Comparison of ENCODE assay signal across 24 mouse cellular contexts in the genomic region with DNA sequence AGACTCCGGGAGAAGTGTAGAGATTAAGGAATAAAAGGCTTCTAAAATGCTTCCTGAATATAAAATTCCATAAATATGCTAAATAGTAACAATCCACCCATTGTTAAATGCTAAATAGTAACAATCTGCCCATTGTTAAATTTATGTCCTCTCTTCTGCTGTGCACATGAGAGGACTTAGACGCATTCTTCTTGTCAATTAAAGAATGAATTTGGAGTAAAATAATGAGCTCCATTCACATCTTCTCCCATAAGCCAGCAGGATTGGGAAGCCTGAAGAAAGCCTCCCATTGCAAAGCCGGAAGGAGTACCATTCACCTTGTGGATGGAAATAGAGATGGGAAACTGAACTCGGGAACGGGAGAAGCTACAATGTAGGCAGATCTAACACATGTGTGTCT. TPM values are rescaled to one million over a fixed set of nuclear protein-coding genes. Genes with fewer than 3 reads are reported as not detected.
A peak's percentile ranks its signal among the peaks of the same experiment; 100 is the strongest.
DNase-seq lines count a peak whose midpoint lies in the region; ATAC-seq and TF ChIP-seq lines count a peak whose summit lies in the region.
"Had no signal": no experiment of that assay in that cellular context is flagged by ENCODE, and none has a peak within 500 bp of the region (broad histone marks: within the 10 kb centered on the region; RNA-seq: fewer than 3 reads in every experiment).

No protein-coding gene starts in this region.

- no peaks in the 10 kb centered on the region for H3K27me3 ChIP-seq in forebrain, embryonic 13.5 days
- H3K27me3 ChIP-seq in forebrain, embryonic 15.5 days: no peaks in the 10 kb centered on the region
- no peaks in the 10 kb centered on the region for H3K27me3 ChIP-seq in forebrain, embryonic 16.5 days (replicated peaks; ENCODE audit: control insufficient read depth, insufficient read depth, low read length)
- no peaks in the 10 kb centered on the region for H3K27me3 ChIP-seq in forebrain, embryonic 12.5 days
- H3K27me3 ChIP-seq: embryonic facial prominence, embryonic 13.5 days; embryonic facial prominence, embryonic 15.5 days; Patski had no signal

- H3K9me3 ChIP-seq in forebrain, embryonic 13.5 days (replicated peaks): no peaks in the 10 kb centered on the region
- H3K9me3 ChIP-seq in forebrain, embryonic 15.5 days: no peaks in the 10 kb centered on the region
- H3K9me3 ChIP-seq in forebrain, embryonic 16.5 days (ENCODE audit: control insufficient read depth, low read length): no peaks in the 10 kb centered on the region
- H3K9me3 ChIP-seq in forebrain, embryonic 12.5 days: no peaks in the 10 kb centered on the region
- H3K9me3 ChIP-seq: embryonic facial prominence, embryonic 13.5 days; embryonic facial prominence, embryonic 15.5 days had no signal

- no peak overlapping the region for H3K4me2 ChIP-seq in forebrain, embryonic 13.5 days
- H3K4me2 ChIP-seq in forebrain, embryonic 15.5 days (replicated peaks): no peak overlapping the region
- H3K4me2 ChIP-seq in forebrain, embryonic 16.5 days (ENCODE audit: low read length): no peak overlapping the region
- no peak overlapping the region for H3K4me2 ChIP-seq in forebrain, embryonic 12.5 days
- H3K4me2 ChIP-seq: embryonic facial prominence, embryonic 13.5 days; embryonic facial prominence, embryonic 15.5 days had no signal

- DNase-seq in retina, postnatal 1 day: peak; percentile 57
- DNase-seq in retina, embryonic 14.5 days (ENCODE audit: low spot score): no peak
- DNase-seq in brain, embryonic 14.5 days (ENCODE audit: low read depth): peak; percentile 32
- no peak for DNase-seq in kidney, adult 18-20 months
- DNase-seq: adrenal gland, adult 8-10 months; adrenal gland, postnatal 14 days; adrenal gland, postnatal 36 days; cerebellum, adult 11 months; cerebellum, adult 18-20 months; cerebellum, adult 8-10 months; cerebellum, adult 9-11 months; cerebellum, postnatal 14 days; cerebellum, postnatal 36 days; embryo, embryonic 11 days; gastrocnemius, adult 2 months had no signal

- WGBS in forebrain, embryonic 13.5 days: 43% methylated on average over 5 of the region's 5 CpGs
- WGBS in forebrain, embryonic 15.5 days: 28% methylated on average over 5 of the region's 5 CpGs
- 38% methylated on average over 5 of the region's 5 CpGs for whole genome bisulfite sequencing in forebrain, embryonic 16.5 days
- 48% methylated on average over 5 of the region's 5 CpGs for WGBS in forebrain, embryonic 12.5 days

- no peaks in the 10 kb centered on the region for H3K4me1 ChIP-seq in forebrain, embryonic 13.5 days
- H3K4me1 ChIP-seq in forebrain, embryonic 15.5 days: no peaks in the 10 kb centered on the region
- H3K4me1 ChIP-seq in forebrain, embryonic 16.5 days (replicated peaks; ENCODE audit: control insufficient read depth, insufficient read depth, low read length): no peaks in the 10 kb centered on the region
- peaks cover 4% of the 10 kb centered on the region; the same call in 1 of the 2 replicates for H3K4me1 ChIP-seq in forebrain, embryonic 12.5 days
- H3K4me1 ChIP-seq: embryonic facial prominence, embryonic 13.5 days; embryonic facial prominence, embryonic 15.5 days had no signal

- H3K9ac ChIP-seq in forebrain, embryonic 13.5 days: no peak overlapping the region
- no peak overlapping the region for H3K9ac ChIP-seq in forebrain, embryonic 15.5 days (replicated peaks)
- no peak overlapping the region for H3K9ac ChIP-seq in forebrain, embryonic 16.5 days (replicated peaks; ENCODE audit: low read depth, low read length)
- H3K9ac ChIP-seq in forebrain, embryonic 12.5 days: no peak overlapping the region
- H3K9ac ChIP-seq: embryonic facial prominence, embryonic 13.5 days; embryonic facial prominence, embryonic 15.5 days had no signal

- H3K36me3 ChIP-seq in forebrain, embryonic 13.5 days (ENCODE audit: poor library complexity, severe bottlenecking): no peaks in the 10 kb centered on the region
- H3K36me3 ChIP-seq in forebrain, embryonic 15.5 days: no peaks in the 10 kb centered on the region
- H3K36me3 ChIP-seq in forebrain, embryonic 16.5 days (ENCODE audit: control insufficient read depth, insufficient read depth): no peaks in the 10 kb centered on the region
- H3K36me3 ChIP-seq in forebrain, embryonic 12.5 days (replicated peaks): no peaks in the 10 kb centered on the region
- H3K36me3 ChIP-seq: embryonic facial prominence, embryonic 13.5 days; embryonic facial prominence, embryonic 15.5 days had no signal

- H3K4me3 ChIP-seq in forebrain, embryonic 13.5 days: no peak overlapping the region
- no peak overlapping the region for H3K4me3 ChIP-seq in forebrain, embryonic 15.5 days
- H3K4me3 ChIP-seq in forebrain, embryonic 16.5 days (replicated peaks; ENCODE audit: low read length): no peak overlapping the region
- H3K4me3 ChIP-seq in forebrain, embryonic 12.5 days (replicated peaks): no peak overlapping the region
- H3K4me3 ChIP-seq: embryonic facial prominence, embryonic 13.5 days; embryonic facial prominence, embryonic 15.5 days; erythroblast, embryonic 14.5 days; gastrocnemius, adult 2 months had no signal

- H3K27ac ChIP-seq in forebrain, embryonic 13.5 days: no peak overlapping the region
- H3K27ac ChIP-seq in forebrain, embryonic 15.5 days (replicated peaks): no peak overlapping the region
- H3K27ac ChIP-seq in forebrain, embryonic 16.5 days (ENCODE audit: low read length): no peak overlapping the region; the same call in 1 of the 2 replicates
- no peak overlapping the region for H3K27ac ChIP-seq in forebrain, embryonic 12.5 days
- H3K27ac ChIP-seq: embryonic facial prominence, embryonic 13.5 days; embryonic facial prominence, embryonic 15.5 days; gastrocnemius, adult 2 months had no signal

- TF ChIP-seq POLR2A in brain, embryonic 14.5 days (IDR thresholded peaks at IDR 0.05; ENCODE audit: borderline replicate concordance, extremely low read depth, insufficient read depth, insufficient read length, poor library complexity, severe bottlenecking): no peak

- ATAC-seq in forebrain, embryonic 13.5 days: peak; percentile 30; the same call in 1 of the 2 replicates
- no peak for ATAC-seq in forebrain, embryonic 15.5 days (replicated peaks)
- ATAC-seq in forebrain, embryonic 16.5 days: peak; percentile 55
- ATAC-seq in forebrain, embryonic 12.5 days (ENCODE audit: low FRiP score): no peak
- ATAC-seq: activated CD4-positive, CD25-positive, alpha-beta regulatory T cell, adult 4 months; Patski had no signal

- no peak for TF ChIP-seq CTCF in brain, embryonic 14.5 days (IDR thresholded peaks at IDR 0.05; ENCODE audit: borderline replicate concordance, extremely low read depth, insufficient read depth, insufficient read length)

RNA-seq across cellular contexts. Expression of gene Rhobtb1, which starts 20.6 kb away (rescaled TPM):
- 13.4 and 16.4 TPM in 2 replicates for polyA plus RNA-seq in forebrain, embryonic 13.5 days (2015; fragmentation: Nextera tagmentation; extraction: Ambion mirVana)
- polyA plus RNA-seq in forebrain, embryonic 15.5 days (2015; fragmentation: Nextera tagmentation; extraction: Ambion mirVana): 11.9 and 13.6 TPM in 2 replicates
- 12.2 and 14.2 TPM in 2 replicates for polyA plus RNA-seq in forebrain, embryonic 16.5 days (2015; fragmentation: Nextera tagmentation; extraction: Ambion mirVana)
- 15.0 and 17.8 TPM in 2 replicates for polyA plus RNA-seq in forebrain, embryonic 12.5 days (2016; fragmentation: Nextera tagmentation; extraction: Ambion mirVana)
- polyA plus RNA-seq in brain, embryonic 14.5 days (2012; rRNA removed): 8.0 and 11.7 TPM in 2 replicates
- polyA plus RNA-seq: activated CD4-positive, CD25-positive, alpha-beta regulatory T cell, adult 4 months had no signal

Comparison
In these comparisons a context has a peak if more than half of its experiments do, and no peak if none do; other contexts are left out.
1. ATAC-seq: peak in forebrain, embryonic 13.5 days (single experiment) and forebrain, embryonic 16.5 days (single experiment); none in forebrain, embryonic 15.5 days (single experiment) and forebrain, embryonic 12.5 days (single experiment).
2. DNase-seq: peak in retina, postnatal 1 day (single experiment) and brain, embryonic 14.5 days (single experiment); none in retina, embryonic 14.5 days (single experiment) and kidney, adult 18-20 months (single experiment).